Mouse (Mus musculus): ENCODE data around the gene Kif22. TPM values are rescaled to one million over a fixed set of nuclear protein-coding genes. Genes with fewer than 3 reads are reported as not detected.

The Kif22 gene
- polyA plus RNA-seq, 1 experiment from 2014 or later, result 80.9 TPM

GRCm38 (mm10) chr7:127016481-127016485 is 26.0 kb downstream of the Kif22 start, which contains the start of gene Pagr1b:
Gene Pagr1b (minus strand): TSS chr7:127016484.
- peak within 1 kb of the TSS; percentile 89 for H3K4me2 ChIP-seq
- H3K9me3 ChIP-seq (replicated peaks), result no peaks in the 10 kb centered on the region
- H3K36me3 ChIP-seq, result peaks cover 30% of the 10 kb centered on the region
- ATAC-seq (ENCODE audit: insufficient number of reproducible peaks, low FRiP score), result no peak
- peak within 1 kb of the TSS; percentile 63 for H3K4me3 ChIP-seq
- peak within 1 kb of the TSS; percentile 80 for H3K9ac ChIP-seq
- peaks cover 44% of the 10 kb centered on the region for H3K4me1 ChIP-seq (replicated peaks)
- peak within 1 kb of the TSS; percentile 95 for H3K27ac ChIP-seq (ENCODE audit: poor library complexity, severe bottlenecking)
- no peaks in the 10 kb centered on the region for H3K27me3 ChIP-seq (replicated peaks)

- peak; percentile 70 for ATAC-seq (ENCODE audit: insufficient number of reproducible peaks, low FRiP score)
- 1% methylated on average over 10 of the region's 10 CpGs for WGBS
These were observed 26.2 kb downstream of the Kif22 start for GRCm38 (mm10) chr7:127016081-127016480.

GRCm38 (mm10) chr7:127014993-127015392 is 27.3 kb downstream of the Kif22 start:
- Histone ChIP-seq H3K9me3 (replicated peaks) (no peaks in the 10 kb centered on the region), H3K4me1 (replicated peaks) (peaks cover 33% of the 10 kb centered on the region), H3K4me2 (peak overlapping the region; percentile 89), H3K27ac (ENCODE audit: poor library complexity, severe bottlenecking) (no peak overlapping the region; the same call in 1 of the 2 replicates), H3K9ac (0 out of 2 replicates have a peak overlapping the region, but pooled peaks have one; percentile 66), H3K27me3 (replicated peaks) (no peaks in the 10 kb centered on the region), H3K4me3 (no peak overlapping the region), H3K36me3 (peaks cover 36% of the 10 kb centered on the region)
- ATAC-seq (ENCODE audit: insufficient number of reproducible peaks, low FRiP score), result no peak
- WGBS, result 90% methylated on average over 12 of the region's 12 CpGs

More at GRCm38 (mm10) chr7:127016081-127016480, 26.2 kb downstream of the Kif22 start:
- Histone ChIP-seq H3K9me3 (replicated peaks) (no peaks in the 10 kb centered on the region), H3K4me1 (replicated peaks) (peaks cover 42% of the 10 kb centered on the region), H3K27me3 (replicated peaks) (no peaks in the 10 kb centered on the region), H3K36me3 (peaks cover 30% of the 10 kb centered on the region), H3K9ac (peak overlapping the region; percentile 80), H3K4me3 (peak overlapping the region; percentile 63), H3K4me2 (peak overlapping the region; percentile 89), H3K27ac (ENCODE audit: poor library complexity, severe bottlenecking) (peak overlapping the region; percentile 95)

- Histone ChIP-seq H3K27me3 (replicated peaks) (no peaks in the 10 kb centered on the region), H3K9me3 (replicated peaks) (no peaks in the 10 kb centered on the region), H3K27ac (ENCODE audit: poor library complexity, severe bottlenecking) (peak within 1 kb of the TSS; percentile 36), H3K4me1 (replicated peaks) (peaks cover 34% of the 10 kb centered on the region), H3K4me3 (peak within 1 kb of the TSS; percentile 63), H3K9ac (peak within 1 kb of the TSS; percentile 80), H3K36me3 (peaks cover 36% of the 10 kb centered on the region), H3K4me2 (peak within 1 kb of the TSS; percentile 89)
- no peak for ATAC-seq (ENCODE audit: insufficient number of reproducible peaks, low FRiP score)
- 33% methylated on average over 11 of the region's 11 CpGs for WGBS
These were observed 28.0 kb downstream of the Kif22 start, which contains the start of gene Mvp for GRCm38 (mm10) chr7:127014320-127014719. Gene Mvp (minus strand): TSS chr7:127014621.

- H3K9ac ChIP-seq, result no peak overlapping the region
These were observed 28.9 kb downstream of the Kif22 start for GRCm38 (mm10) chr7:127013385-127013784.

GRCm38 (mm10) chr7:127012845-127013244 is 29.4 kb downstream of the Kif22 start:
- WGBS, result 95% methylated on average over 10 of the region's 10 CpGs
- H3K4me1 ChIP-seq (replicated peaks), result peaks cover 43% of the 10 kb centered on the region
- no peak for ATAC-seq (ENCODE audit: insufficient number of reproducible peaks, low FRiP score)

More at GRCm38 (mm10) chr7:127013385-127013784, 28.9 kb downstream of the Kif22 start:
- Histone ChIP-seq H3K4me2 (peak overlapping the region; percentile 89), H3K9me3 (replicated peaks) (no peaks in the 10 kb centered on the region), H3K4me1 (replicated peaks) (peaks cover 40% of the 10 kb centered on the region), H3K27ac (ENCODE audit: poor library complexity, severe bottlenecking) (no peak overlapping the region), H3K4me3 (no peak overlapping the region), H3K27me3 (replicated peaks) (no peaks in the 10 kb centered on the region), H3K36me3 (peaks cover 36% of the 10 kb centered on the region)
- WGBS, result 91% methylated on average over 6 of the region's 6 CpGs
- no peak for ATAC-seq (ENCODE audit: insufficient number of reproducible peaks, low FRiP score)

GRCm38 (mm10) chr7:127012374-127012773 is 29.9 kb downstream of the Kif22 start:
- 73% methylated on average over 6 of the region's 6 CpGs for WGBS
- H3K9ac ChIP-seq, result no peak overlapping the region
- no peak overlapping the region for H3K4me2 ChIP-seq
- ATAC-seq (ENCODE audit: insufficient number of reproducible peaks, low FRiP score), result no peak
- H3K27me3 ChIP-seq (replicated peaks), result no peaks in the 10 kb centered on the region
- H3K4me3 ChIP-seq, result no peak overlapping the region
- H3K4me1 ChIP-seq (replicated peaks), result peaks cover 43% of the 10 kb centered on the region
- H3K9me3 ChIP-seq (replicated peaks), result no peaks in the 10 kb centered on the region
- no peak overlapping the region for H3K27ac ChIP-seq (ENCODE audit: poor library complexity, severe bottlenecking)
- H3K36me3 ChIP-seq, result peaks cover 36% of the 10 kb centered on the region

More at GRCm38 (mm10) chr7:127012845-127013244, 29.4 kb downstream of the Kif22 start:
- H3K27ac ChIP-seq (ENCODE audit: poor library complexity, severe bottlenecking), result no peak overlapping the region
- H3K27me3 ChIP-seq (replicated peaks), result no peaks in the 10 kb centered on the region
- H3K9ac ChIP-seq, result no peak overlapping the region
- H3K4me2 ChIP-seq, result no peak overlapping the region
- H3K36me3 ChIP-seq, result peaks cover 36% of the 10 kb centered on the region
- H3K9me3 ChIP-seq (replicated peaks), result no peaks in the 10 kb centered on the region
- H3K4me3 ChIP-seq, result no peak overlapping the region

- Histone ChIP-seq H3K4me3 (no peak overlapping the region), H3K9me3 (replicated peaks) (no peaks in the 10 kb centered on the region), H3K4me2 (no peak overlapping the region), H3K4me1 (replicated peaks) (peaks cover 43% of the 10 kb centered on the region), H3K36me3 (peaks cover 36% of the 10 kb centered on the region), H3K27me3 (replicated peaks) (no peaks in the 10 kb centered on the region), H3K27ac (ENCODE audit: poor library complexity, severe bottlenecking) (no peak overlapping the region), H3K9ac (no peak overlapping the region)
- no peak for ATAC-seq (ENCODE audit: insufficient number of reproducible peaks, low FRiP score)
- WGBS, result 70% methylated on average over 2 of the region's 2 CpGs
These were observed 30.6 kb downstream of the Kif22 start for GRCm38 (mm10) chr7:127011717-127012116.

GRCm38 (mm10) chr7:127011051-127011450 is 31.2 kb downstream of the Kif22 start:
- no peak for ATAC-seq (ENCODE audit: insufficient number of reproducible peaks, low FRiP score)
- peaks cover 36% of the 10 kb centered on the region for H3K36me3 ChIP-seq

GRCm38 (mm10) chr7:127009307-127010085 is 32.8 kb downstream of the Kif22 start:
- Histone ChIP-seq H3K36me3 (peaks cover 27% of the 10 kb centered on the region), H3K27ac (ENCODE audit: poor library complexity, severe bottlenecking) (peak overlapping the region; percentile 59; the same call in 1 of the 2 replicates)

More at GRCm38 (mm10) chr7:127011051-127011450, 31.2 kb downstream of the Kif22 start:
- peaks cover 43% of the 10 kb centered on the region for H3K4me1 ChIP-seq (replicated peaks)
- H3K27me3 ChIP-seq (replicated peaks), result no peaks in the 10 kb centered on the region
- no peaks in the 10 kb centered on the region for H3K9me3 ChIP-seq (replicated peaks)
- no peak overlapping the region for H3K9ac ChIP-seq
- 88% methylated on average over 2 of the region's 2 CpGs for WGBS
- H3K4me2 ChIP-seq, result no peak overlapping the region
- no peak overlapping the region for H3K27ac ChIP-seq (ENCODE audit: poor library complexity, severe bottlenecking)
- H3K4me3 ChIP-seq, result no peak overlapping the region

GRCm38 (mm10) chr7:127008239-127009019 is 33.8 kb downstream of the Kif22 start:
- Histone ChIP-seq H3K4me2 (no peak overlapping the region), H3K27ac (ENCODE audit: poor library complexity, severe bottlenecking) (peak overlapping the region; percentile 59), H3K36me3 (peaks cover 24% of the 10 kb centered on the region), H3K9ac (peak overlapping the region; percentile 21), H3K9me3 (replicated peaks) (no peaks in the 10 kb centered on the region), H3K4me1 (replicated peaks) (peaks cover 18% of the 10 kb centered on the region), H3K27me3 (replicated peaks) (no peaks in the 10 kb centered on the region), H3K4me3 (no peak overlapping the region)
- WGBS, result 37% methylated on average over 9 of the region's 9 CpGs
- peak; percentile 87 for ATAC-seq (ENCODE audit: insufficient number of reproducible peaks, low FRiP score)

More at GRCm38 (mm10) chr7:127009307-127010085, 32.8 kb downstream of the Kif22 start:
- Histone ChIP-seq H3K9ac (no peak overlapping the region; the same call in 1 of the 2 replicates), H3K9me3 (replicated peaks) (no peaks in the 10 kb centered on the region), H3K4me3 (no peak overlapping the region), H3K4me2 (no peak overlapping the region), H3K27me3 (replicated peaks) (no peaks in the 10 kb centered on the region), H3K4me1 (replicated peaks) (peaks cover 28% of the 10 kb centered on the region)
- WGBS, result 76% methylated on average over 17 of the region's 17 CpGs
- ATAC-seq (ENCODE audit: insufficient number of reproducible peaks, low FRiP score), result no peak
